Mouse (Mus musculus): ENCODE results near the gene Parp3.

The Parp3 gene

DNA sequence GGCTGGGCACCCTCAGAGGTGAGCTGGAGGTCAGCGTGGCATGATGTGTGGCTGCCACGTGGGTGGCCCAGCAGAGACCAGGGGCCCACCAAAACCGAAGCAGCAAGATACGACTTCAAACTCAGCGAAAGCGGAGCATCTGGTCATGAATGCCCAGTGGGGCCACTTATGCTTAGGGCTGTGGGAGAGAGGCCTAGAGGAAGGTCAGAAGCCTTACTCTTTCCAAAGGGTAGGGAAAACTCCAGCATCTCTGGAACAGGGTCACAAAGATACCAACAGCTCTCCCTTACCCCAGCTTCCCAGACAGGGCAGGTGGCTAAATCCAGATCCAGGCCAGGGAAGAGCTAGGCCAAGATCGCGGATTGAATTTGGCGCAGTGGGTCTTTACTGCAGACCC is 19.6 kb downstream of the Parp3 start:
- DNase-seq (ENCODE audit: low spot score): no peak

DNA sequence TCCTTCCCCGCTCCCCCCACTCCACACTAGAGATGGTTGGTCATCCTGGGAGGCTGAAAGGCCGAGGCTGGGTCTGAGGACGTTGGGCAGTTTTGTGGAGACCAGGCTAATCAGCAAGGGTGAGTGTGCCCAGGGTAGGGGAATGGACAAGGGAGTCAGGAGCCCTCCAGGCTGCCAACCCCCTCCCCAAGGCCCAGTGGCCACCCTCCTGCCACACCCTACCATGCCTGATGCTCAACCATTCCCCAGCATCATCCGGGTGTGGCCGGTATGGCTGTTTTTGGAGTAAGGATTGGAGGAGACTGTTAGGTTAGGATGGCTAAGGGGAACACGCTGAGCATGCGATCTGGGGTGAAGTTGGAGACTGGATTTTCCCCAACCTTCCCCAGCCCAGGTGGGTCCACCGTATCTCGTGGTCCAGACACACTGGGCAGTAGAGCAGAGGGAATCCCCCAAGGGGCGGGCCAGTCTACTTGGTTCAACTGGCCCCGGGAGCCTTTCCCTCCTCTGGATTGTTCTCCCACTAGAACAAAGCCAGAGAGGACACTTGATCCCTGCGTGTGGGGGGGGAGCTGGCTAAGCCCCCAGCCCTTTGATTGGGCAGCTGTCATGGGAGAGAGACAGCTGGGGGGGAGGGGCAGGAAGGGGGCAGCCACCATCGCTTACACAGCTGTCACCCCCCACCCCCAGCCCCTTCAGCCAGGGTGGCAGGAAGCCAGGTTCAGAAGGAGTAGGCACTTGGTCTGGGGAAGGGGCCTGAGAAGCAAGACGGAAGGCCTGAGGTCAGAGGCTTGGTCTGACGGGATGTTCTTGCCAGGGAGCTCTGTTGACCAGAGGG is 20.2 kb downstream of the Parp3 start:
- no peak for DNase-seq (ENCODE audit: low spot score)

DNA sequence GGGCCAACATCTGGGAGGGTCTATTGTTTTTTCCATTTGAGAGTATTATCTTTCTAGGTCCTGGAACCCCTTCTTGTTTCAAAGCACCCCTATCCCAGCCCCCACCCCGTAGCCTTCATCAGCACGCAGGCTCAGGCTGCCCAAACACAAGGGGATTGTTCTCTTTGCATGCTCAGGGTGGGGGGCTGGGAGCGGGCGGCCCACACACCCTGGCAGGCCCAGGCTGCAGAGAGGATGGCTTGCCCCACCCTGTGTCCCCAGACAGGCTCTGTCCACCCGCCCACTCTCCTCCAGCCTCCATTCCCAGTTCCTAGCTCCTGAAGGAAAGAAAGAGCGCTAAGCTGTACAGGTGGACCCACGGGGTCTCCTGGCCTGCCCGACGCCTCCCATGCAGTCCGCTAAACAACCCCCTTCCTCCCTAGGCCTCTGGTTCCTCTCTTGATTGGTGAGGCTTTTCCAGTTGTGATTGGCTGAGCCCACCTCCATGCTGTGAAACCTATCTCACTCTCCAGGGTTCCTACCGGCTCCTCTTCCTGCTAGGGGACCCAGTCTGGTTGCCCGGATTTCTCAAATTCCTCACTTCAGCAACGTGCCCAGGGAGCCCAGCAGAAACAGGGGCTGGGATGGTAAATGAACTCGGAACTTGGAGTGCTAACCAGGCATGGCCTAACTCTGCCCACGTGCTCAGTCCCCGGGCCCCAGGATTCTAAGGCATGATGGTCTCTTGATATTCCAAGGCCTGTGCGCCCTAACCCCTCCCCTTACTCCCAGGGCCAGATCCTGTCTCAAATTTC is 21.7 kb downstream of the Parp3 start:
- DNase-seq (ENCODE audit: low spot score): no peak

GRCm38 (mm10) chr9:106454071-106454761 is 22.5 kb downstream of the Parp3 start:
- no peak for DNase-seq (ENCODE audit: low spot score)

DNA sequence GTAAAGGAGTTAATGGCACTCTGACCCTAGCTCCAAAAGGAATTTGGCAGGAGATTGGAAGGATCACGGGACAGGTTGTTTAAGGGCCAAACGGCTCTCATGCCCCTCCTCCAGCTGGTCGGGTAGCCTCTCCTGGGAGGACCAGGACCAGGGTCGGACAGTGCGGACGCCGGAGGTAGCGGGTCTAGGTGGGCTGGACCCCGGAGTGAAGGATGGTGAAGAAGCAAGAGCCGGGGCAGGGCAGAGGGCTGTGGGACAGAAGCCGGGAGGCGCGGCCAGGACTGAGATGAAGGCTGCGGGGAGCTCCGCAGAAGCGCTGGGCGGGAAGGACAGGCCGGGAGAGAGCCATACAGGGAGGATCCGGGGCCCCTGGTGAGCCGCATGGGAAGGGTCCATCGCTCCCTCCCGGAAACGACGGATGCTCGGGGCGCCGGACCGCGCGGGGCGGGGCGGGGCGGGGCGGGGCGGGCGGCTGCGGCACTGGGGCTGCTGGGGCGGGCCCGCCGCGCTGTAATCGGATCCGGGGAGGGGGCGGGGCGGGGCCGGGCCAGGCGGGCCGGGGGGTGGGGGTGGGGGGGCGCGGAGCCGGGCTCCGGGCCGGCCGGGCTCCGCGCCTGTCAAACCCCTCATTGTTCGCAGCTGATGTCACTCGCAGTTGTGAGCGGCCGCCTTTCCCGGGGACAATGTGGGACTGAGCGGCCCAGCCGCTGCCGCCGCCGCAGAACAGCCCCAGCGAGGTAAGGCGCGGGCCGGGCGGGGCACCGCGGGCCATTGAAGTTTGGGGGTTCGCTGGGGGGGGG is 23.3 kb downstream of the Parp3 start, which contains the start of gene Pcbp4:
Pcbp4 (plus strand) TSS at position 21 of the 800 bp plus-strand sequence.
- no peak for DNase-seq (ENCODE audit: low spot score)

DNA sequence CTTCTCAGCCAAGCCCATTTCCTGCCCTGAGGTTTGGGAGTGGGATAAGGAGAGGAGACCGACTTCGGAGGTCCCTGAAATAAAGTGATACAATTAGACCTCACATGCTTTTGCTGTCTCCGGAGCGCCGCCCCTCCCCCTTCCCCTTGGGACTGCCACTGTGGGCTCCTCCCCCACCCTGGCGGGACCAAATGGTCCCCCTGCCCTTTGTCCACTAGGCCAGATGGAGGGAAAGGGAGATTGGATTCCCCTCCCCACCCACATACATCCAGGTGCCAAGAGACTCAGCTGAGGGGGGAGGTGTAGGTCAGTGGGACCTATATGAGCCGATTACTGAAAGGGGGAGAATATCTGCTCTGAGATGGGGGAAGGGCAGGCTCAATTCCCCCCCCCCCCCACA is 23.9 kb downstream of the Parp3 start:
- DNase-seq (ENCODE audit: low spot score): no peak

DNA sequence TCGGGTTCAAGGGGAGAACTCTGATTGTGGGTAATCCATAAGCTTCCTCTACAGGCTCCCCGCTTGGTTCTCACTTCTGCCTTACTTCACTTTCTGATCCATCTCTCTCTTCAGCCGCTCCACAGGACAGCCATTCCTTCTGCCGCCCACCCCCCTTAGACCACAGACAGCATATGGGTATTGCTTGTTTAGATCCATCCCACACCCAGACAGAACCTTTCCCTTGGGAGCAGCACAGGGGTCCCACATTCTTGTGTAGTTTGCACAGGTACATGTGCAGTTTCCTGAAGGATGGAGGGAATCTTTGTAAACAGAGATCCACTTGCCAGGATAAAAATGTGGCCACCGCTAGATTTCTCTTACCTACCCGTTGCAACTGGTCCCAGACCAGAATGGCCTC is 24.4 kb downstream of the Parp3 start:
- DNase-seq (ENCODE audit: low spot score): no peak

DNA sequence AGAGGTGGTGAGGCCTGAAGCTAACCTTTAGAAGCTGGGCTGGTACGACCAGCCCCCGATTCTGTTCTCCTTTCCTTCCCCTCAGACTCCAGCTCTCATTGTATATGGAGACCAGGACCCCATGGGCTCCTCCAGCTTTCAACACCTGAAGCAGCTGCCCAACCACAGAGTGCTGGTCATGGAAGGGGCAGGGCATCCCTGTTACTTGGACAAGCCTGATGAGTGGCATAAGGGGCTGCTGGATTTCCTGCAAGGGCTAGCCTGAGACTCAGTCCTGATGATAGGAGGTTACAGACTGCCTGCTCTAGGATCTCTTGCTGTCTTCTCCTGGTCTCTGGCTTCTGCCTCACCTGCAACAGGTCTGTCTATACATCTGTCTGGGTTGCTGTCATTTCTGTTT is 24.9 kb downstream of the Parp3 start:
- no peak for DNase-seq (ENCODE audit: low spot score)

GRCm38 (mm10) chr9:106451298-106451697 is 25.5 kb downstream of the Parp3 start:
- no peak for DNase-seq (ENCODE audit: low spot score)

DNA sequence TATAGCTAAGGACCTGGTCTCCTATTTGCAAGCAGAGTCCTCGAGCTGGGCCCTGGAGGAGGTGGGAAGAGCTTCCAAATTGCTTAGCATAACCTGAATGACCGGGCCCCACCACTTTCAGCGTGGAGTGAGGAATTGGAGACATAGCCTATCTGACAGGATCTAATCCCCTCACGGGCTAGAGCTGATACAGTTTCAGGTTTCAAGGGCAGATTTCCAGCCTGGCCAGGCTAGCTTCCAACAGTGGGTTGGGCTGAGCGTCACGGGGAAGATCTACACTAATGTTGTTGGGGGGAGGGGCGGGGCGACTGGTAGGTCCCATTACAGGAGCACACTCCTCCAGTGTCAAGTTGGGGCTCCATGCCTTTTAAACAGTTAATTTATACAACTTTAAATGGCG is 26.1 kb downstream of the Parp3 start:
- no peak for DNase-seq (ENCODE audit: low spot score)

DNA sequence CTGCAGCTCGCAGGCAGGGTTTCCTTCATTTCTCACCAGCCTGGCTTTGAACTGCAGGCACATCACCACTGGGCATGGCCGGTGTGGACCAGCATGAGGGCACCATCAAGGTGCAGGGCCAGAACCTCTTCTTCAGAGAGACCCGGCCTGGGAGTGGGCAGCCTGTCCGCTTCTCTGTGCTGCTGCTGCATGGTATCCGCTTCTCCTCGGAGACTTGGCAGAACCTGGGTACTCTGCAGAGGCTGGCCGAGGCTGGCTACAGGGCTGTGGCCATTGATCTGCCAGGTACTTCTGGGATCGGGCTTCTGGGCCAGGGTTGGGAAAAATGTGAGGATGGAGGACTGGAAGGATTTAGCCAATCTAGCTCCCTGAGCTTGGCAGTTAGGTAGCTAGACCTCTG is 26.8 kb downstream of the Parp3 start:
- no peak for DNase-seq (ENCODE audit: low spot score)

- DNase-seq (ENCODE audit: low spot score): no peak
Observed at GRCm38 (mm10) chr9:106448498-106449031, 28.2 kb downstream of the Parp3 start.

GRCm38 (mm10) chr9:106447951-106448350 is 28.8 kb downstream of the Parp3 start:
- DNase-seq (ENCODE audit: low spot score): no peak

GRCm38 (mm10) chr9:106447348-106447747 is 29.4 kb downstream of the Parp3 start, which contains the start of the genes Abhd14b and Abhd14a:
Abhd14b (plus strand) TSS chr9:106447459.
Abhd14a (minus strand) TSS chr9:106447678.
- peak; percentile 69 for DNase-seq (ENCODE audit: low spot score)

DNA sequence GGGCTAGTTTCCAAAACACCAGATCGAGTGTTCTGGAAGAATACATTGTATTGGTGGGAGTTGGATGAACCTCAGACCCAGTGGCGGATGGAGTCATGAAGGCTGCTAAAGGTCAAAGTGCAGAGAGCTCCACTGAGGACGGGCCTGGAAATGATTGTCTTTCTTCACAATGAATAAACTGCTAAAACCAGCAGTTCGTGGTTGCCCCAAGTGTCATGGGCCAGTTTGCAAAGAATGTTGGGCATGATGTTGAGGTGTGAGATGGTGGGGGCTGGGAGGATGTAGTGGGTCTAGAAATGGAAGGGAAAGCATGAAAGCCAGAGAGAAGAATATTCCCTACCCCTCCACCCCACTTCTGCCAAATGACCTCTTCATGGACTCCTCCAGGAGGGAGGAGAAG is 31.9 kb downstream of the Parp3 start:
- no peak for DNase-seq (ENCODE audit: low spot score)

DNA sequence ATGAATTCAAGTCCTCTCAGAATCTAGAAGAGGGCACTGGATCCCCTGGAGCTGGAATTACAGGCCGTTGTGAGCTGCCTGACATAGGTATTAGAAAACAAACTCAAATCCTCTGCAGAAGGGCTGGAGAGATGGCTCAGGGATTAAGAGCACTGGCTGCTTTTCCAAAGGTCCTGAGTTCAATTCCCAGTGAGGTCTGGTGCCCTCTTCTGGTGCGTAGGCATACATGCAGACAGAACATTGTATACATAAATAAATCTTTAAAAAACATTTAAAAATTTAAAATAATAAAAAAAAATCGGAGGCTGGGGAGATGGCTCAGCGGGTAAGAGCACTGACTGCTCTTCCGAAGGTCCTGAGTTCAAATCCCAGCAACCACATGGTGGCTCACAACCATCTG is 34.1 kb downstream of the Parp3 start:
- DNase-seq (ENCODE audit: low spot score): no peak

DNA sequence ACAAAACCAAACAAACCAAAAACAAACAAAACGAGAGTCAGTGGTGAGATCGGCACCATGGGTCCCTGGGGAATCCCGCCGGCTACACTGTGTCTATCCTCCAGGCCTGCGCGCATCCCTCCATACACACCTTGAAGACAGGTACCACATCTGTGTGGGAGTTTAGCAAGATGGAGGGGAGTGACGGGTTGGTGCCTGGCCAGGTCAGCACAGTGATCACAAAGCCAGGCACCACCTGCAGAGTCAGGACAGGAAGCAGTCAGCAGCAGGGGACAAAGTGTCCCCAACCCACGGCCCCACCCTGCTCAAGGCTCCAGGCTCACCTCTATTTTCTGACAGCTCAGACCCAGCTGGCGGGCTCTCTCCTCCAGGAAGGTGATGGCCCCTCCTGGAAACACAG is 40.2 kb downstream of the Parp3 start:
- no peak for DNase-seq (ENCODE audit: low spot score)

DNA sequence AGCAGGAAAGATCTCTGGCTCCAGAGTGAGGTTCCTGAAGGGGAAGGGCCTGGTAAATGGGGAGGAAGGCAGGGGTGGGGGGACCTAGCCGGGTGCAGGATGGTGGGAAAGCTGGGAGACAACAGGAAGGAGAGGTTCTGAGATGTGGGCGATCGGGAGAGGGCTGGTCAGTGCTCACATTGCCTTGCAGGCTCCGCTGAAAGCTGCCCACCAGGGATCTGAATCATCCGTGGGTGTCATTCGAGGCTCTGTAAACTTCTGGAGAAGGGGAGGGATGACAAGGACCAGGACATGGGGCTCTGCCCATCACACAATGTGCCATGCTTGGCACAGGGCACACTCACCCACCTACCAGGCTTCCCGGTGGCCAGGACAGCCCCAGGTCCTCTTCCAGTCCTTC is 43.4 kb downstream of the Parp3 start:
- no peak for DNase-seq (ENCODE audit: low spot score)

- DNase-seq (ENCODE audit: low spot score): no peak
Observed at GRCm38 (mm10) chr9:106430015-106430264, 46.8 kb downstream of the Parp3 start.

DNA sequence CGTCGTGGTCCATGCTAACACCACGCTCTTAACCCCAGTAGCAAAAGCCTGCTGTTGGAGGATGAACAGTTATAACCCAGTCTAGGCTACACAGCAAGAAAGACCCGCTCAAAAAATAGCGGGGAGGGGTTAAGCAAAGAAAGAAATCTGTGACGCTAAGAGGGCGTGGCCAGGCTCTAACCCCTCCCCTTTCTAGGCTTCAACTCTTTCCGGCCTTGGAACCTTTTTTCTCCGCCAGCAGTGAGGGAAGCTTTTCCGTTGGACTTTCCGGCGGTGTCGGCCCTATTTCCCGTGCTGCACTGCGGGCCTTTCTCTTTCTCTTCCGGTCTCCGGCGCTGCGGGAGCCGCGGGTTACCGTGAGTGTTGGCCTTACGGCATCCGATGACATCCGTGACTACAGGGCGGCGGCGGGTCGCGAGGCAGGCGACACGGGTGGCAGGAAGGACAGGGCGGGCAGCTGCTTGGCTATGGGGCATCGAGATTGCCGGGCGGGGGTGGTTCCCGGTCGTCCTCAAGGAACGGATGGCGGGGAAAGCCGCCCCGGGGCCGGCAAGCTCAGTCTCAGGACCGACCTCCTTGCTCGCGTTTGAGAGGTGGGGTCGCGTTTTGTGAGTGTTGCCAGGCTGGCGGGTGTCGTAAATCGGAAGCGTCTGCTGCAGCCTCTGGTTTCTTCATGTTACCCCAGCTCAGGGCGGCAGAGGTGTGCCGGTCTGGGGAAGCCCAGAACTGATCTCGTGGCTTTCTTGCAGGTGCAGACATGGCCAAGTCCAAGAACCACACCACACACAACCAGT is 47.3 kb downstream of the Parp3 start, which contains the start of gene Rpl29:
Rpl29 (plus strand) TSS at position 234 of the 794 bp plus-strand sequence.
- DNase-seq (ENCODE audit: low spot score): peak; percentile 85

- no peak for DNase-seq (ENCODE audit: low spot score)
Observed at GRCm38 (mm10) chr9:106428719-106429220, 48.0 kb downstream of the Parp3 start.

All from urinary bladder, postnatal 10 days (tissue).